Mouse (Mus musculus): ENCODE results near the gene Adam15. TPM values are rescaled to one million over a fixed set of nuclear protein-coding genes. Genes with fewer than 3 reads are reported as not detected.

Adam15 gene
- polyA plus RNA-seq, 1 experiment from 2014 or later, result 32.2 TPM

- Histone ChIP-seq H3K4me2 (ENCODE audit: low read length) (peak overlapping the region; percentile 84; the same call in 1 of the 2 replicates), H3K4me3 (replicated peaks; ENCODE audit: low read depth, low read length) (no peak overlapping the region), H3K4me1 (ENCODE audit: control insufficient read depth, insufficient read depth, low read length) (peaks cover 11% of the 10 kb centered on the region; the same call in 1 of the 2 replicates), H3K27ac (replicated peaks; ENCODE audit: low read depth, low read length) (no peak overlapping the region), H3K9me3 (ENCODE audit: control insufficient read depth, low read length) (no peaks in the 10 kb centered on the region), H3K36me3 (ENCODE audit: control insufficient read depth, insufficient read depth, low read length) (no peaks in the 10 kb centered on the region), H3K9ac (replicated peaks; ENCODE audit: low read length) (no peak overlapping the region), H3K27me3 (ENCODE audit: control insufficient read depth, insufficient read depth, low read length) (no peaks in the 10 kb centered on the region)
- ATAC-seq (ENCODE audit: low FRiP score, low TSS enrichment) (no peak), DNase-seq (no peak)
- WGBS, result 87% methylated on average over 31 of the region's 31 CpGs
Observed at GRCm38 (mm10) chr3:89379388-89380131, 29.8 kb upstream of the Adam15 start.

DNA sequence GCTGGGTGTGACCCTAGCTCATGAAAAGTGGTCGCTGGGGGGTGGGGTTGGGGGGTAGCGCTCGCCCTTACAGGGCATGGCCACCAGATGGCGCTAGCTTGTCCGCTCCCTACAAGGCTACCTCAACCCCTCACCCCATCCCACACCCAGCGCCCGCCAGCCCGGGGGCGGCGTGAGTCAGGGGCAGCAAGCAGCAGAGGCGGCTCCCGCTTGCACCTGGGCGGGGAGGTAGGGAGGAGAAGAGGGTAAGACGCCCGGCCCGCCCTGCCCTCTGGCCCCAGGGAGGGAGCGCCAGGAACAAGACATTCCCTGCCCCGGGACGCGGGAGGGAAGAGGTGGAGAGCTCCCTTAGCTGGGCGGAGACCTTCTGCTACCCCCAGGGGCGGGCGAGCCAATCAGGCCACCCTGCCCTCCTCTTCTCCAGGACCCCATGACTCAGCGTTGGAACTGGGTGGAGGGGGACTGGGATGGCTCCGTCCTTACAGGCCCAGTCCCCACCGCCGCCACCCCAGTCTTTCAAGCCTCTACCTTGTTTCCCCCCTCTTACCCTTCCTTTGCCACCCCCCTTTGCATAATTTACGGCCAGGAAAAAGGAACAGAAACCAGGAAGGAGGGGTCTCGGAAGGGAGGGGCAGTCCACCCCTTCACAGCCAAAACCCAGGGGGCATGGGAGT lies 28.7 kb upstream of the Adam15 start:
- H3K9ac ChIP-seq (replicated peaks; ENCODE audit: low read length), result peak overlapping the region; percentile 66
- WGBS, result 1% methylated on average over 29 of the region's 29 CpGs
- H3K27ac ChIP-seq (replicated peaks; ENCODE audit: low read depth, low read length), result peak overlapping the region; percentile 3; the same call in 1 of the 2 replicates
- H3K9me3 ChIP-seq (ENCODE audit: control insufficient read depth, low read length), result no peaks in the 10 kb centered on the region
- H3K4me2 ChIP-seq (ENCODE audit: low read length), result peak overlapping the region; percentile 84
- H3K4me1 ChIP-seq (ENCODE audit: control insufficient read depth, insufficient read depth, low read length), result peaks cover 11% of the 10 kb centered on the region; the same call in 1 of the 2 replicates
- no peaks in the 10 kb centered on the region for H3K36me3 ChIP-seq (ENCODE audit: control insufficient read depth, insufficient read depth, low read length)
- H3K4me3 ChIP-seq (replicated peaks; ENCODE audit: low read depth, low read length), result peak overlapping the region; percentile 46
- DNase-seq (peak; percentile 87), ATAC-seq (ENCODE audit: low FRiP score, low TSS enrichment) (peak; percentile 86)
- no peaks in the 10 kb centered on the region for H3K27me3 ChIP-seq (ENCODE audit: control insufficient read depth, insufficient read depth, low read length)

DNA sequence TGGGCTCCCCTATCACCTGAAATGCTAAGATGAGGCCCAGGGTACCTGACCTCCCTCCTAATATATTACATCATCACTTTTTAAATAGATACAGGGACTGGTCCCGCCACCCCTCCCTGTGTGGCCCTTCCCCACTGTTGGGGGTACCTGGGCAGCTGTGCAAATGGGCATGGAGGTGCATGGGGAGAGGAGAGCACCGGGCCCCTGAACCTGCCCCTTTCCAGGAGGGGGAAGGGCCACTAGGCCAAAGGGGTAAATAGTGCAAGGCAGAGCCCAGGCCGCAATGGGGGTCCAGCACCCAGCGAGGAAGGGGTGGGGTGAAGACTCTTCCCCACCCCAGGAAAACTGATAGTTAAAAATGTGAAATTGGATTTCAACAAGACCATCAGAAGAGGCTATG lies 28.0 kb upstream of the Adam15 start:
- Histone ChIP-seq H3K4me2 (ENCODE audit: low read length) (peak overlapping the region; percentile 84), H3K27ac (replicated peaks; ENCODE audit: low read depth, low read length) (no peak overlapping the region), H3K9me3 (ENCODE audit: control insufficient read depth, low read length) (no peaks in the 10 kb centered on the region), H3K4me3 (replicated peaks; ENCODE audit: low read depth, low read length) (no peak overlapping the region), H3K4me1 (ENCODE audit: control insufficient read depth, insufficient read depth, low read length) (peaks cover 11% of the 10 kb centered on the region; the same call in 1 of the 2 replicates), H3K36me3 (ENCODE audit: control insufficient read depth, insufficient read depth, low read length) (no peaks in the 10 kb centered on the region), H3K27me3 (ENCODE audit: control insufficient read depth, insufficient read depth, low read length) (no peaks in the 10 kb centered on the region), H3K9ac (replicated peaks; ENCODE audit: low read length) (peak overlapping the region; percentile 66; the same call in 1 of the 2 replicates)
- peak; percentile 26; the same call in 1 of the 2 replicates for ATAC-seq (ENCODE audit: low FRiP score, low TSS enrichment)
- DNase-seq, result no peak
- WGBS, result 72% methylated on average over 4 of the region's 4 CpGs

DNA sequence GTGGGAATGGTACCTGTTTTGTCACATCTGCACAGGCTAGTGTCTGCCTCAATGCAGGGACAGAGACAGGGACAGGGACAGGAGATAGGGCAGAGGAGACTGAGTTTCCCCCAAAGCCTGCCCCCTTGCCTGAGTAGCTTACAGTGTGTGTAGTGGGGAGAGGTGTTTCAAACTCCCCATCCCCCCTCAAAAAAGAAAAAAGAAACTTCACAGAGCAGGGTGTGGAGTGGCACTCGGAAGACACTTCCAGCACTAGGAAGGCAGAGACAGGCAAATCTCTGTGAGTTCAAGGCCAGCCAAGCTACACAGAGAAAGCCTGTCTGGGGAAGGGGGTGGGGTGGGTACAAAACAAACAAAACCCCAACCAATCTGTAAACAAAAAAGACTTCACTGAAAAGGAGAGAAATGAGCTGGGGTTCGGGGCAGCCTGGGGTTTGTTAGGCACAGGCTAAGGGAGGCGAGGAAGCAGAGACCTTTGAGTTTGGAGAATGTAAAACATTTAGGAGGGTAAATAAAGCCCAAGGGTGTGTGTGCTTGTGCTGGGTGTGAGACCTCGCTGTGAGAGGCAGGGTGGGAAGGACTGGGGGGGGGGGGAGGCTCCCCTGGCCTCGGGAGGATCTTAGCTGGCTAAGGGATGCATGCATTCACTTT lies 23.9 kb upstream of the Adam15 start:
- H3K27ac ChIP-seq (replicated peaks; ENCODE audit: low read depth, low read length), result no peak overlapping the region
- no peaks in the 10 kb centered on the region for H3K9me3 ChIP-seq (ENCODE audit: control insufficient read depth, low read length)
- H3K4me2 ChIP-seq (ENCODE audit: low read length), result no peak overlapping the region
- H3K27me3 ChIP-seq (ENCODE audit: control insufficient read depth, insufficient read depth, low read length), result no peaks in the 10 kb centered on the region
- peaks cover 7% of the 10 kb centered on the region; the same call in 1 of the 2 replicates for H3K4me1 ChIP-seq (ENCODE audit: control insufficient read depth, insufficient read depth, low read length)
- DNase-seq, result no peak
- no peaks in the 10 kb centered on the region for H3K36me3 ChIP-seq (ENCODE audit: control insufficient read depth, insufficient read depth, low read length)
- H3K9ac ChIP-seq (replicated peaks; ENCODE audit: low read length), result no peak overlapping the region
- no peak overlapping the region for H3K4me3 ChIP-seq (replicated peaks; ENCODE audit: low read depth, low read length)
- ATAC-seq (ENCODE audit: low FRiP score, low TSS enrichment), result no peak
- WGBS, result 51% methylated on average over 5 of the region's 5 CpGs

DNA sequence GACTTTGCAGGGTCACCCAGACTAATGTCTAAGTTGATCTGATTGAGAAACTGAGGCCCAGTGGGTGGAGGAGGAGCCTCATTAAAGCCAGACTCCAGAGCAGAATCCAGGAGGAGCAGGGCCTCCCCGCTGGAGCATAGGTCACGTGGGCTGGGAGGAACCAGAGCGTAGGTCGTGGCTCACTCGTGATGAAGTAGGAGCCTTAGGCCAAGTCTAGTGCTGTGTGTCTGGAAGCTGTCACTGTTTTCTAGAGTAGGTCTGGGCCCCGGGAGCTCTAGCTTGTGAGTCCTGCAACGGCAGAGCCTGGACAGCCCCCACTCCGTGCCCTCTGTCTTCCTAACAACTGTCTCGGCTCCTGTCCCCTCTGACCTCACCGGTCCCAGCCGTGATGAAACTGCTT lies 17.5 kb upstream of the Adam15 start:
- H3K27ac ChIP-seq (replicated peaks; ENCODE audit: low read depth, low read length), result no peak overlapping the region
- no peak overlapping the region for H3K9ac ChIP-seq (replicated peaks; ENCODE audit: low read length)
- no peaks in the 10 kb centered on the region for H3K36me3 ChIP-seq (ENCODE audit: control insufficient read depth, insufficient read depth, low read length)
- DNase-seq (no peak), ATAC-seq (ENCODE audit: low FRiP score, low TSS enrichment) (no peak)
- no peaks in the 10 kb centered on the region for H3K9me3 ChIP-seq (ENCODE audit: control insufficient read depth, low read length)
- H3K27me3 ChIP-seq (ENCODE audit: control insufficient read depth, insufficient read depth, low read length), result no peaks in the 10 kb centered on the region
- WGBS, result 75% methylated on average over 11 of the region's 11 CpGs
- no peak overlapping the region for H3K4me3 ChIP-seq (replicated peaks; ENCODE audit: low read depth, low read length)
- no peaks in the 10 kb centered on the region for H3K4me1 ChIP-seq (ENCODE audit: control insufficient read depth, insufficient read depth, low read length)
- H3K4me2 ChIP-seq (ENCODE audit: low read length), result no peak overlapping the region

- Histone ChIP-seq H3K4me1 (ENCODE audit: control insufficient read depth, insufficient read depth, low read length) (no peaks in the 10 kb centered on the region), H3K27me3 (ENCODE audit: control insufficient read depth, insufficient read depth, low read length) (no peaks in the 10 kb centered on the region), H3K36me3 (ENCODE audit: control insufficient read depth, insufficient read depth, low read length) (no peaks in the 10 kb centered on the region), H3K9ac (replicated peaks; ENCODE audit: low read length) (no peak overlapping the region), H3K4me2 (ENCODE audit: low read length) (no peak overlapping the region), H3K27ac (replicated peaks; ENCODE audit: low read depth, low read length) (no peak overlapping the region), H3K9me3 (ENCODE audit: control insufficient read depth, low read length) (no peaks in the 10 kb centered on the region), H3K4me3 (replicated peaks; ENCODE audit: low read depth, low read length) (no peak overlapping the region)
- 75% methylated on average over 20 of the region's 20 CpGs for WGBS
- DNase-seq, result no peak
- no peak for ATAC-seq (ENCODE audit: low FRiP score, low TSS enrichment)
Observed at GRCm38 (mm10) chr3:89365486-89366414, 16.0 kb upstream of the Adam15 start.

GRCm38 (mm10) chr3:89365153-89365485 lies 15.3 kb upstream of the Adam15 start, which contains the start of gene Dcst1:
TSS of gene Dcst1 (minus strand) at chr3:89365253.
- Histone ChIP-seq H3K4me3 (replicated peaks; ENCODE audit: low read depth, low read length) (no peak within 1 kb of the TSS), H3K4me1 (ENCODE audit: control insufficient read depth, insufficient read depth, low read length) (no peaks in the 10 kb centered on the region), H3K27me3 (ENCODE audit: control insufficient read depth, insufficient read depth, low read length) (no peaks in the 10 kb centered on the region), H3K27ac (replicated peaks; ENCODE audit: low read depth, low read length) (no peak within 1 kb of the TSS), H3K36me3 (ENCODE audit: control insufficient read depth, insufficient read depth, low read length) (no peaks in the 10 kb centered on the region), H3K9ac (replicated peaks; ENCODE audit: low read length) (no peak within 1 kb of the TSS), H3K9me3 (ENCODE audit: control insufficient read depth, low read length) (no peaks in the 10 kb centered on the region), H3K4me2 (ENCODE audit: low read length) (no peak within 1 kb of the TSS)
- WGBS, result 81% methylated on average over 11 of the region's 11 CpGs
- no peak for DNase-seq
- ATAC-seq (ENCODE audit: low FRiP score, low TSS enrichment), result no peak

DNA sequence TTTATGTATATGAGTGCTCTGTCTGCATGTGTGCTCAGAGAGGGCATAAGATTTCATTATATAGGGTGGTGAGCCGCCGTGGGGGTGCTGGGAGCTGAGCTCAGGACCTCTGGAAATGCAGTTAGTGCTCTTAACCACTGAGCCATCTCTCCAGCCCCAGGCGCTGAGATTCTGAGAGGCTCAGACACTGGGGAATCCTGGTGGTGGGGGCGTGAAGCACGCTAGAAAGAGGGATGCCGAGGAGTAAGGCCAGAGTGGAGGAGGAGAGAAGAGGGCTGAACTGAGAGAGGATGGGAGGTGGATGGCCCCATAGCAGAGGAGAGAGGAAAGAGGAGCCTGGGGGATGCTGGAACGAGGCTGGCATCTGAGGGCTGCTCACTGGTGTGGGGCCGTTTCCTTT lies 14.8 kb upstream of the Adam15 start:
- DNase-seq (no peak), ATAC-seq (ENCODE audit: low FRiP score, low TSS enrichment) (no peak)
- Histone ChIP-seq H3K27ac (replicated peaks; ENCODE audit: low read depth, low read length) (no peak overlapping the region), H3K9me3 (ENCODE audit: control insufficient read depth, low read length) (no peaks in the 10 kb centered on the region), H3K36me3 (ENCODE audit: control insufficient read depth, insufficient read depth, low read length) (no peaks in the 10 kb centered on the region), H3K4me1 (ENCODE audit: control insufficient read depth, insufficient read depth, low read length) (no peaks in the 10 kb centered on the region), H3K9ac (replicated peaks; ENCODE audit: low read length) (no peak overlapping the region), H3K4me3 (replicated peaks; ENCODE audit: low read depth, low read length) (no peak overlapping the region), H3K4me2 (ENCODE audit: low read length) (no peak overlapping the region), H3K27me3 (ENCODE audit: control insufficient read depth, insufficient read depth, low read length) (no peaks in the 10 kb centered on the region)
- 51% methylated on average over 8 of the region's 8 CpGs for WGBS
